Mouse (Mus musculus): Measurements from ENCODE around the gene Rbm34.

DNA sequence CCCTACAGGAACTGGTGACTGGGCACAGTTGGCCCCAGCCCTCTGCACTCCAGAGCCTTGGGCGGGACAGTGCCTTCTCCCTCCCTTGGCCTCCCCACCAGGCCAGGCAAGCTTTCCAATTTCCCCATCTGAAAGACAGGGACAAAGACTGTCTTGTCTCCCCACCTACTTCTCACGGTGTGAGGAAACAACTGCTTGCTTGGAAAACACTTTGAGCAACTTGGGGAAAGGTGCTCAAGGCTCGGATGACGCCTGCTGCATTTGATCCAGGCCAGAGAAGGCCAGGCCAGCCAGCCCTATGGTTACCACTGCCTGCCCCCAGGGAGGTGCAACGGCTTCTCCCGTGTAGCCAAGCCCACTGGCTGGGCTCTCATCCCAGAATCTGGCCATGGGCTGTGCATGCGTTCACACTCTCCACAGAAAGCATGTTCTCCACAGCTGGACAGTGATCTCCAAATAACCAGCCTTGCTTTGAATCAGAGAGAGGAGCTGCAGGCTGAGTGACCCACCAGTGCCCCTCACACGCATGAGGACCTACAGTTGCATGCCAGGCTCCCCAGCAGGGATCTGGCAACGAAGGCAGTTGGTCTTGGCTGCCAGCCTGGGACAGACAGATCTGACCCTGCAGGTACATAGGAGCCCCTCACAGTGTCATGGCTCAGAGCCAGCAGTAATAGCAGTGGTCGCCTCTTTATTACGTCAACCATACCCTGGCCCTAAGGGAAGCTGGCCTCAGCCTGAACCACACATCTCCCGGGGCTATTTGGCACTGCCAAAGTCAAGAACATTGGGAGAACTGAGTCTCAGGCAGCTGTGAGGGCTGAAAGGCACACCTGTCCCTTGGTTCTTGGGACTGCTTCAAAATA lies 57.4 kb downstream of the Rbm34 start:
- no peak for TF ChIP-seq CTCF (IDR thresholded peaks at IDR 0.05; ENCODE audit: low read depth, low read length)
- no peak for TF ChIP-seq GATA2 (IDR thresholded peaks at IDR 0.05; ENCODE audit: borderline replicate concordance, low read depth, low read length)
- TF ChIP-seq GATA1 (IDR thresholded peaks at IDR 0.05; ENCODE audit: borderline replicate concordance, low read length) = no peak
- no peak for TF ChIP-seq TAL1 (conservative IDR thresholded peaks at IDR 0.05; ENCODE audit: low read depth, low read length)
